Mouse (Mus musculus) kidney, adult 2 months (tissue): ENCODE results near the gene Lbp.

Experiments used
- CTCF ChIP-seq: fragments of 200-500 bp; conservative IDR thresholded peaks from 2 replicates; pipeline ENCODE4 v1.5.1; 2011; ENCODE audit warnings: low read depth, mild to moderate bottlenecking, control low read depth, low read length, moderate library complexity, mixed read lengths; ENCODE audit not compliant: insufficient read depth, insufficient read length
- POLR2A ChIP-seq: fragments of 200-500 bp; IDR thresholded peaks from one replicate; pipeline ENCODE4 v1.6.1; 2011; ENCODE audit warnings: low read depth, low read length, control low read depth

- peak; percentile 90 for TF ChIP-seq CTCF
- no peak for TF ChIP-seq POLR2A
Observed at GRCm38 (mm10) chr2:158339948-158340564, 33.8 kb downstream of the Lbp start.
